Mouse (Mus musculus) c-Kit-positive CD71-positive TER-119-positive erythroid progenitor cells, embryonic 14.5 days (primary cell): ENCODE measurements around the gene Txn1.

Experiments
- DNase-seq: peaks from one replicate; pipeline ENCODE4 v3.0.0-alpha.2; 2013; ENCODE audit warnings: low spot score

Txn1 gene

DNA sequence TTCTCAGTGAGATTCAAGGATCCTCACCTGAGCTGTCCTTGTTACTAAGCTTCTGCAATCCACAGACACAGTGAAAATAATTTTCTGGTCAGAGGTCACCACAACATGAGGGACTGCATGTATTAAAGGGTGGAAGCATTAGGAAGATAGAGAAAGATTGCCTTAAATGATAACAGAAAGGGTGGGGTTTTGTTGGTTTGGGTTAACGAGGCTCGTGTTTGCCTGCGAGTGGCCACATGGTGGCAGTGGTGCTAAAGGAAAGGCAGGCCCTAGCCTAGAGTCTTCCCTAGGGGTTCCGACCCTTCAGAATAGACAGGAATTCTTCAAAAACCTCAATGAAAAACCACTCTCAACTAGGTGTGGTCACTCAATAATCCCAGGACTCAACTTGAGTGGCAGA lies 55.0 kb downstream of the Txn1 start:
- DNase-seq: no peak

DNA sequence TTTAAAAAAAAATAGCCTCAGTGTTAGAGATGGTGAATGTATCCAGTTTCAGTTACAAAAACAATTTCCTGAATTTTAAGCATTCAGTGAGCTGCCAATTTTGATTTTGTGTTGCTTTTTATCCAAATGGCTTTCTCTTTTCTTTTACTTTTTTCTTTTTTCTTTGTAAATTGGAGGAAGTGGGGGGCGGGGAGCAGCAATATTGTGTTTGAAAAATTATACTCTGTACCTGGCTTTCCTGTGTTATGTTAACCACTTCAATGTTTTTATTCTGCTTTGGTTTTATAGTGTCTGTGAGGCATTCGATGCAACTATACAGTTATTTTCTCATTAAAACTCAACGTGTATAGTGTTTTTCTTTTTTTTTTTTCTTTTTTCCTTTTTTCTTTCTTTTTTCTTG lies 59.6 kb downstream of the Txn1 start:
- DNase-seq: no peak

DNA sequence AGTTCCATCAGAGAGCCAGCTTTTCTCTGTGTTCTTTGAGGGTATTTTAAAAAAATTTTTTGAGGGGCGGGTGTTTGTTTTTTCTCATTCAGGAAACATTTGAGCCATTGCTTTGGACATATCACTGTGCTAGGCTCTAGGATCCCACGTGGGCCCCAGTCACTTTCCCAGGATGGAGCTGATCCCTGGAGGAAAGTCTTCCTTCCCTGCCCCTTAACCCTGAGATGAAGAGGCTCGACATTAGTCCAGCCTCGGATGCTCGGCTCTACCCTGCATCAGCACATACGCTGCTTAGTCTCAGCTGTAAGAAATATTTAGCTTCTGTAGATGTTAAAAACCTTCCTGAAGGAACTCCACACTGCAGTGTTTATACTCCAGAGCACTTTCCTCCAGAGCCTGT lies 60.3 kb downstream of the Txn1 start:
- DNase-seq: no peak

DNA sequence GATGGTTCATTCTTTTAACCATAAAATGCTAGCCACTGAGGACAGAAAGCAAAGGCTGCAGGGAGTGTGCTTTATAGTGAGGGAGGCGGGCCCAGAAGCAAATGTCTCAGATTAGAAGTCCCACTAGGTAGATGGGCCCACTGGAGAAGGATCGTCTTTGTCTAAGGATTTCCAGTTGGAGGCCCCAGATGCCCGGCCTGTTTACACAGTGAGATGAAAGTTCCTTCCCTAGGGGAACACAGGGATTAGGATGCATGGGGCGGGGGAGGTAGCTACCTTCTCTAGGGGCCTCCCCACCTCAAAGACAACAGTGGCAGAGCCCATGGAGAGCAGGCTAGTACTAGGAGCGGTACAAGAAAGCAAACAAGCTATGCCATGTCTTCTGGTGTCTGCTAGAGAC lies 61.1 kb downstream of the Txn1 start:
- no peak for DNase-seq
